Mouse (Mus musculus) left cerebral cortex, adult 9 months (tissue): ENCODE data around the gene Med24.
"Not testable (repeated sequence)": the region's sequence is repeated elsewhere in the genome, so short reads cannot be mapped to it uniquely, and the experiment has no call there.

Experiments used
- DNase-seq, 2 experiments: peaks; one replicate each; pipeline ENCODE4 v3.0.0; 2022; ENCODE audit warnings: low spot score in 2 of 2

Med24 gene

GRCm38 (mm10) chr11:98694301-98694700, 34.9 kb downstream of the Med24 start:
- DNase-seq = no peak

GRCm38 (mm10) chr11:98693746-98694145, 35.5 kb downstream of the Med24 start:
- no peak for DNase-seq

- no peak for DNase-seq
Observed at GRCm38 (mm10) chr11:98693201-98693600, 36.0 kb downstream of the Med24 start.

- DNase-seq = no peak
Observed at GRCm38 (mm10) chr11:98688009-98688408, 41.2 kb downstream of the Med24 start.

GRCm38 (mm10) chr11:98686976-98687375, 42.3 kb downstream of the Med24 start:
- DNase-seq = no peak

GRCm38 (mm10) chr11:98685642-98686041, 43.6 kb downstream of the Med24 start:
- no peak for DNase-seq

- no peak for DNase-seq
Observed at GRCm38 (mm10) chr11:98682811-98683210, 46.4 kb downstream of the Med24 start.

GRCm38 (mm10) chr11:98681786-98682745, 47.2 kb downstream of the Med24 start, which contains the start of gene Psmd3:
Gene Psmd3 (plus strand): TSS chr11:98682554.
- DNase-seq = peak; percentile 92 to 98

GRCm38 (mm10) chr11:98681186-98681585, 48.0 kb downstream of the Med24 start:
- no peak for DNase-seq

- DNase-seq = not testable (repeated sequence)
Observed at GRCm38 (mm10) chr11:98680595-98680994, 48.6 kb downstream of the Med24 start.

GRCm38 (mm10) chr11:98680023-98680422, 49.2 kb downstream of the Med24 start:
- DNase-seq = no peak

- no peak for DNase-seq
Observed at GRCm38 (mm10) chr11:98675829-98676363, 53.3 kb downstream of the Med24 start.

GRCm38 (mm10) chr11:98673136-98673535, 56.1 kb downstream of the Med24 start:
- peak in 1 of 2 experiments; percentile 58 for DNase-seq

GRCm38 (mm10) chr11:98672482-98672881, 56.8 kb downstream of the Med24 start:
- no peak for DNase-seq

GRCm38 (mm10) chr11:98671857-98672256, 57.4 kb downstream of the Med24 start:
- no peak for DNase-seq

- no peak for DNase-seq
Observed at GRCm38 (mm10) chr11:98671284-98671815, 57.9 kb downstream of the Med24 start.

- DNase-seq = no peak
Observed at GRCm38 (mm10) chr11:98668984-98669383, 60.3 kb downstream of the Med24 start.

GRCm38 (mm10) chr11:98664091-98664490, 65.1 kb downstream of the Med24 start, which contains the start of gene Gsdma:
Gene Gsdma (plus strand): TSS chr11:98664351.
- no peak for DNase-seq

- peak in 1 of 2 experiments; percentile 57 for DNase-seq
Observed at GRCm38 (mm10) chr11:98660517-98660916, 68.7 kb downstream of the Med24 start.

- DNase-seq = peak in 1 of 2 experiments; percentile 19
Observed at GRCm38 (mm10) chr11:98655076-98655475, 74.2 kb downstream of the Med24 start.
